Mouse (Mus musculus) olfactory bulb, adult 2 months (tissue): Measurements from ENCODE around the gene Sytl2. TPM values are rescaled to one million over a fixed set of nuclear protein-coding genes. Genes with fewer than 3 reads are reported as not detected.

Experiments
- H3K27ac ChIP-seq: fragments of 200-500 bp; 2 replicates; pipeline ENCODE4 v1.5.1; 2012; ENCODE audit warnings: low read depth, low read length; ENCODE audit not compliant: insufficient read depth
- H3K4me1 ChIP-seq: fragments of 200-500 bp; 2 replicates; pipeline ENCODE4 v1.6.1; 2012; ENCODE audit warnings: low read length; ENCODE audit not compliant: control insufficient read depth, insufficient read depth
- H3K4me3 ChIP-seq: fragments of 200-500 bp; 2 replicates; pipeline ENCODE4 v1.5.1; 2012; ENCODE audit warnings: mild to moderate bottlenecking, low read depth, low read length, moderate library complexity; ENCODE audit not compliant: insufficient read depth
- CTCF ChIP-seq: fragments of 200-500 bp; IDR thresholded peaks from 2 replicates; pipeline ENCODE4 v1.5.1; 2012; ENCODE audit warnings: low read depth, mild to moderate bottlenecking, low read length, moderate library complexity; ENCODE audit not compliant: insufficient read depth
- POLR2A ChIP-seq: fragments of 200-500 bp; IDR thresholded peaks from 2 replicates; pipeline ENCODE4 v1.6.1; 2012; ENCODE audit warnings: mild to moderate bottlenecking, low read depth, low read length, moderate library complexity; ENCODE audit not compliant: insufficient read depth
- WGBS: fragments of 180-500 bp; shearing (Covaris S2); methylation state at CpG from one replicate; pipeline ENCODE4 v1.1.7; 2018; 5-methylcytosine and 5-hydroxymethylcytosine counted together
- polyA plus RNA-seq: library from polyadenylated mRNA; stranded (reverse); fragments of >200 nt; gene quantifications from 2 replicates; pipeline ENCODE4 v1.2.4, GENCODE M21; 2012; ENCODE audit warnings: low replicate concordance; ENCODE audit not compliant: missing spikeins, insufficient read depth, insufficient read length

The Sytl2 gene
- polyA plus RNA-seq, 1 experiment = not detected

- no peak overlapping the region for H3K27ac ChIP-seq
- 97% methylated on average over 4 of the region's 4 CpGs for WGBS
- no peak for TF ChIP-seq POLR2A
- TF ChIP-seq CTCF = no peak
- H3K4me1 ChIP-seq = no peaks in the 10 kb centered on the region; the same call in 1 of the 2 replicates
- no peak overlapping the region for H3K4me3 ChIP-seq
Observed at GRCm38 (mm10) chr7:90277769-90278168, 24.3 kb upstream of the Sytl2 start.

GRCm38 (mm10) chr7:90279136-90279535 lies 22.9 kb upstream of the Sytl2 start:
- 93% methylated on average over 4 of the region's 4 CpGs for WGBS
- no peak for TF ChIP-seq POLR2A
- Histone ChIP-seq H3K4me3 (no peak overlapping the region), H3K4me1 (no peaks in the 10 kb centered on the region; the same call in 1 of the 2 replicates), H3K27ac (no peak overlapping the region)

DNA sequence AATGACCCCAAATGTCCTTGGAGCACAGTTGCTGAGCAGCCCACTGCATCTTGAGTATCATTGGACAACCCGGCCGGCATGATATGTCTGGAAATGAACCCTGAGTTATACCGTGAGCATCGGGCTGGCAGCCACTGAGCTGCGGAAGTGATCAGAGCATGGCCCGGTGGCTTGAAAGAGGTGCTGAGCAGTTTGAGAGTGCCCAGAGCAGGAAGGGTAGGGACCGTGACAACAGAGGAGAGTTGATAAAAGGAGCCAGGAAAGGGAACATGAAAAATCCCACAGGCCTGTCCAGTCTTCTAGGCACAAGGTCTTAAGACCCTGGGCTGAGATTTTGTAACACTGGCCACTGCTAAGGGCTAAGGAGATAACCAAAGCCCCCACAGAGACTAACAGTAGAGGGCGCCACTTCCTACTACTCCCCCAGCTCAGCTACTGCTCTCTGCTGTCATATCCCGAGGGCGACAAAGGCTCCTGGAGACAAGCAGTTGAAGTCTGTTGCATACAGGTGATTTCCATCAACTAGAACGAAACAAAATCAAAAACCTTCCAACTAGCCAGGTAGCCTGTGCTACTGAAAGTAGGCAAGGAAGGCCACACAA lies 21.7 kb upstream of the Sytl2 start:
- TF ChIP-seq CTCF (no peak), POLR2A (no peak)
- Histone ChIP-seq H3K27ac (no peak overlapping the region), H3K4me1 (no peaks in the 10 kb centered on the region; the same call in 1 of the 2 replicates), H3K4me3 (no peak overlapping the region)
- 70% methylated on average over 11 of the region's 11 CpGs for WGBS

GRCm38 (mm10) chr7:90280878-90281277 lies 21.2 kb upstream of the Sytl2 start:
- Histone ChIP-seq H3K4me1 (no peaks in the 10 kb centered on the region; the same call in 1 of the 2 replicates), H3K27ac (no peak overlapping the region), H3K4me3 (no peak overlapping the region)
- TF ChIP-seq CTCF (no peak), POLR2A (no peak)
- 75% methylated on average over 8 of the region's 8 CpGs for WGBS

- H3K4me3 ChIP-seq = no peak overlapping the region
- TF ChIP-seq POLR2A (no peak), CTCF (no peak)
- WGBS = 88% methylated on average over 11 of the region's 11 CpGs
- H3K4me1 ChIP-seq = no peaks in the 10 kb centered on the region; the same call in 1 of the 2 replicates
- no peak overlapping the region for H3K27ac ChIP-seq
Observed at GRCm38 (mm10) chr7:90281759-90282546, 20.1 kb upstream of the Sytl2 start.

DNA sequence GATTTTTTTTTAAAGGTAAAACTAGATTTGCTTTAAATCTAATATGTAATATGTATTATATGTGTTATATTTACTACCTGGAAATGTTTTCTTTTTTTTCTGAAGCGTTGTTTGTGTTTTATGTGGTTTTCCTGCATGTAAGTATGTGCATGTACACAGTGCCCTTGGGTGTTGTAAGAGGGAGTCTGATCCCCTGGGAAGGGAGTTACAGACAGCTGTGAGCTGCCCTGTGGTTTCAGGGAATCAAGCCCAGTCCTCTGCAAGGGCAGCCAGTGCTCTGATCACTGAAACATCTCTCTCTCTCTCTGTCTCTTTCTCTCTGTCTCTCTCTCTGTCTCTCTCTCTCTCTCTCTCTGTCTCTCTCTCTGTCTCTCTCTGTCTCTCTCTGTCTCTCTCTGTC lies 19.3 kb upstream of the Sytl2 start:
- H3K27ac ChIP-seq = no peak overlapping the region
- no peak overlapping the region for H3K4me3 ChIP-seq
- no peak for TF ChIP-seq POLR2A
- H3K4me1 ChIP-seq = no peaks in the 10 kb centered on the region; the same call in 1 of the 2 replicates
- 84% methylated on average over 1 of the region's 1 CpGs for WGBS

DNA sequence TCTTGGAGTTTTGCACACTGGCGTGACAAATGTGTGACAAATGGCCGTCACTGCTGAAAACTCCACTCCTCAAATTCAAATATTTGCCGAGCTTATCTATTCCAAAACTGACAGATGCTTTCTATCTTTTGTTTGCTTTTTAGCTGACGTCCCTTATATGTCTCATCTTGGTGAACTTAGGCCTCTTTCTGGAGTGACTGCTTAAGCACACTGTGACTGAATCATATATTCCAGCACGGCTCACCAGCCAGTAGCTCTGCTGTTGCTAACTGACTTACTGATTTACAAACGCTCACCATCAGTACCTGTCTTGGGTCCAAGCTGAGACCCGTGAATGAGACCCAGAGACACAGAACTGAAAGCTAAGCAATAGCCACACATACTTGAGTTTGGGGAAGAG lies 17.3 kb upstream of the Sytl2 start:
- no peak overlapping the region for H3K4me3 ChIP-seq
- no peak overlapping the region for H3K27ac ChIP-seq
- no peaks in the 10 kb centered on the region; the same call in 1 of the 2 replicates for H3K4me1 ChIP-seq
- WGBS = 91% methylated on average over 7 of the region's 7 CpGs
- TF ChIP-seq CTCF (no peak), POLR2A (no peak)

DNA sequence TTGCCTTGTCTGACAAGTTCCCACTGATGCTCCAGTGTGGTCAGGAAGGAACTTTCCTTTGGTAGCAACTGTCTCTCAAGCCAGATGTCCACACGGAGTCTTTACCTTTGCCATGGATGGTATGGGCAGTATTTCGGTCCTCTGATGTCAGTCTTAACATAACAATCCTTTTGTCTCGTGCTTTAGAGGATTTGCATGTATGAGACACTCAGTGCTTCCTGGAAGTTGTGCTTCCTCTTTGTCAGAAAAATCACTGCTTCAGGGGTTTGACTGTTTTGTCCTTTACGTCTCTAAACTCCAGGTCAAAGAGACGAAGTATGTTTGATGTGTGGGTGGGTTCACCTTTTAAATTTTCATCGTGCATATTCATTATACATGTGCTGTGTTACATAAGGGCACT lies 10.2 kb upstream of the Sytl2 start:
- H3K4me1 ChIP-seq = no peaks in the 10 kb centered on the region
- H3K4me3 ChIP-seq = no peak overlapping the region
- H3K27ac ChIP-seq = no peak overlapping the region
- TF ChIP-seq CTCF (no peak), POLR2A (no peak)
- WGBS = 92% methylated on average over 6 of the region's 6 CpGs

DNA sequence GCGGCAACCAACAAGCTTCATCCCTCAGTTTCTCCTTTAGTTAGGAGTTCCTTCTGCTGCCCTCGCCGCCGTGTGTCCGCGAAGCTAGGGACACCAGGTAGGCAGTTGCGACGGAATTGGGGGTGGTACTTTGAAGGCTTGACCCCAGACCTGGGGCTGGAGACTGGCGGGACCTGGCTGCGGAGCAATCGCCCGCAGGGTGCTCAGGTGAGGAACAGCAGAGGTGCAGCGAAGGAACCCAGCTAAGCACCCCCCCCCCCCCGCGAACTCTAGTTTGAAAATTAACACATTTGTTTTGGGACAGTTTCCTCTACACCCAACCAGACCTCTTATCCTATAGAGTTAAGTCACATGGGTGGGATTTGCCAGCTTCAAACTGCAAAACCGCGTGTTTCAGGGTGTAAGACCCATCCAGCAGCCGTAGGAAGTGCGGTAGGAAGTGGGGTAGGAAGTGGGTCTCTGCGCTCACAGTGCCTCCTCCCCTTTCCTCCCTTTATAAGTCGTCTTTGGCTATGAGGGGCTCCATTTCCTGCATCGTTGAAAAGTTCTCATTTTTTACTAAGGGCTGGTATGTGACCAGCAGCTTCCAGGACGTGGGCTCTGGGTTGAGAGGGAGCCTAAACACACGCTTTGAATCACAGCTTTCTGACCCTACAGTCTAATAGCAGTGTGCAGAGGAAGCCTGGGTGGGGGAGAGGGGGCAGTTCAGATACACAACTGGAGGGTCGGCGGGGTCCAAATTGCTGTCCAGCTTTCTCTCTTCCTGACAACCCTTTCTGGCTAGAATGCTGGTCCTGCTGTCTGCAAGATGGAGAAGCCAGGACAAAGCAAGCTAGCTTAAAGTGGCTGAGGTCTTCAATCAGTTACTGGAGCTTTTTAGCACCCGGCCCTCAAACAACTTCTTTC lies 848 bp downstream of the Sytl2 start:
- Histone ChIP-seq H3K4me3 (peak overlapping the region; percentile 58), H3K4me1 (peaks cover 10% of the 10 kb centered on the region), H3K27ac (no peak overlapping the region)
- 9% methylated on average over 27 of the region's 27 CpGs for WGBS
- no peak for TF ChIP-seq POLR2A
- TF ChIP-seq CTCF = no peak
